Mouse (Mus musculus): ENCODE measurements around the gene Hist1h1a.

DNA sequence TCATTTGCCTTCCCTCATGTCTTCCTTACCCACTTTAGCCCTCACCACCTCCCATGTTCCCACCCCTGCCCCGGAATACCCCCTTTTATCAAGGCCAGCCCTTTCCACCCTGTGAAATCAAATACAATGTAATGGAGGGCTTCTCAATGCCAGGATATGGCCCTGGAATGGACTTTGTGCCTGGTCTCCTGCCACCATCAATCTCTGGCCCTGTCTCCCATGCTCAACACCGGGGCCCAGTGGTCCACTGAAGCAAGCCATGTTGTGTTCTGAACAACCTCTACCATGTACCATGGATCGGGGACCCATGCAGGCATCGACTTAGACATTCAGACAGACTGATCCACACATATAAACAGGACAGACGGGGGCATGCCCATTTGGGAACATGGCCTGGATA, 33.8 kb upstream of the Hist1h1a start:
- no peak for TF ChIP-seq CTCF (IDR thresholded peaks at IDR 0.05; ENCODE audit: low read depth, low read length)
- no peak for TF ChIP-seq POLR2A (IDR thresholded peaks at IDR 0.05; ENCODE audit: extremely low read depth, insufficient read depth, low read length)

Data from liver, adult 2 months (tissue).